Mouse (Mus musculus) large intestine, adult 2 months (tissue): Measurements from ENCODE around the gene Defb29. TPM values are rescaled to one million over a fixed set of nuclear protein-coding genes. Genes with fewer than 3 reads are reported as not detected.

Source experiments
- DNase-seq: peaks from one replicate; pipeline ENCODE4 v3.0.0-alpha.2; 2012; ENCODE audit warnings: low read depth, low spot score
- WGBS: fragments of 180-500 bp; shearing (Covaris S2); methylation state at CpG from one replicate; pipeline ENCODE4 v1.1.7; 2018; 5-methylcytosine and 5-hydroxymethylcytosine counted together
- polyA plus RNA-seq: library from polyadenylated mRNA; depleted of rRNA; stranded (reverse); fragments of >200 nt; gene quantifications from 2 replicates; pipeline ENCODE4 v1.2.3, GENCODE M21; 2012; rRNA removed

Gene Defb29
- not detected in 2 replicates for polyA plus RNA-seq

GRCm38 (mm10) chr2:152539944-152540710, at the start of gene Defb29:
Gene Defb29, minus strand, starts transcription at chr2:152540098.
- DNase-seq: no peak
- 26% methylated on average over 13 of the region's 13 CpGs for WGBS

GRCm38 (mm10) chr2:152589021-152589420, 49.1 kb upstream of the Defb29 start:
- WGBS: 24% methylated on average over 6 of the region's 6 CpGs
- no peak for DNase-seq

- 10% methylated on average over 2 of the region's 2 CpGs for WGBS
- DNase-seq: no peak
Observed at GRCm38 (mm10) chr2:152588450-152588849, 48.6 kb upstream of the Defb29 start.

GRCm38 (mm10) chr2:152586926-152587560, 47.1 kb upstream of the Defb29 start:
- WGBS: 55% methylated on average over 4 of the region's 4 CpGs
- no peak for DNase-seq

GRCm38 (mm10) chr2:152580612-152581011, 40.7 kb upstream of the Defb29 start:
- 82% methylated on average over 11 of the region's 11 CpGs for WGBS
- DNase-seq: no peak

GRCm38 (mm10) chr2:152580107-152580506, 40.2 kb upstream of the Defb29 start, which contains the start of gene Defb19:
Gene Defb19, minus strand, starts transcription at chr2:152580312.
- DNase-seq: no peak
- WGBS: 78% methylated on average over 7 of the region's 7 CpGs

GRCm38 (mm10) chr2:152573484-152573883, 33.6 kb upstream of the Defb29 start:
- DNase-seq: no peak

GRCm38 (mm10) chr2:152572114-152572794, 32.4 kb upstream of the Defb29 start, which contains the start of gene Defb21:
Gene Defb21, plus strand, starts transcription at chr2:152572744.
- WGBS: 67% methylated on average over 11 of the region's 11 CpGs
- no peak for DNase-seq

More at GRCm38 (mm10) chr2:152573484-152573883, 33.6 kb upstream of the Defb29 start:
- WGBS: 88% methylated on average over 8 of the region's 8 CpGs

GRCm38 (mm10) chr2:152570313-152570712, 30.4 kb upstream of the Defb29 start:
- no peak for DNase-seq
- WGBS: 31% methylated on average over 6 of the region's 6 CpGs

- no peak for DNase-seq
- WGBS: 71% methylated on average over 4 of the region's 4 CpGs
Observed at GRCm38 (mm10) chr2:152569881-152570280, 30.0 kb upstream of the Defb29 start.

- WGBS: 93% methylated on average over 5 of the region's 5 CpGs
- no peak for DNase-seq
Observed at GRCm38 (mm10) chr2:152569038-152569437, 29.1 kb upstream of the Defb29 start, which contains the start of gene Gm17416. Gene Gm17416, plus strand, starts transcription at chr2:152569338.

GRCm38 (mm10) chr2:152556655-152557054, 16.8 kb upstream of the Defb29 start:
- 82% methylated on average over 7 of the region's 7 CpGs for WGBS
- DNase-seq: no peak

GRCm38 (mm10) chr2:152553774-152554423, 14.0 kb upstream of the Defb29 start:
- 14% methylated on average over 16 of the region's 16 CpGs for WGBS
- DNase-seq: no peak

GRCm38 (mm10) chr2:152548124-152548523, 8.2 kb upstream of the Defb29 start:
- no peak for DNase-seq
- 62% methylated on average over 5 of the region's 5 CpGs for WGBS

GRCm38 (mm10) chr2:152544691-152545090, 4.8 kb upstream of the Defb29 start:
- peak; percentile 24 for DNase-seq
- 4% methylated on average over 4 of the region's 4 CpGs for WGBS

GRCm38 (mm10) chr2:152543478-152543877, 3.6 kb upstream of the Defb29 start:
- WGBS: 37% methylated on average over 4 of the region's 4 CpGs
- no peak for DNase-seq

GRCm38 (mm10) chr2:152542897-152543296, 3.0 kb upstream of the Defb29 start:
- 83% methylated on average over 2 of the region's 2 CpGs for WGBS
- DNase-seq: no peak

- no peak for DNase-seq
- 49% methylated on average over 9 of the region's 9 CpGs for WGBS
Observed at GRCm38 (mm10) chr2:152541979-152542378, 2.1 kb upstream of the Defb29 start.

GRCm38 (mm10) chr2:152517981-152518380, 21.9 kb downstream of the Defb29 start, which contains the start of gene Defb28:
Gene Defb28, plus strand, starts transcription at chr2:152518255.
- WGBS: 67% methylated on average over 4 of the region's 4 CpGs
- no peak for DNase-seq

GRCm38 (mm10) chr2:152516084-152516483, 23.8 kb downstream of the Defb29 start:
- no peak for DNase-seq
- 65% methylated on average over 4 of the region's 4 CpGs for WGBS
